Mouse (Mus musculus): ENCODE data around the gene Glce.

Gene Glce

GRCm38 (mm10) chr9:62122508-62123215, at the start of gene Glce:
TSS of gene Glce (minus strand) at chr9:62122655.
- DNase-seq = peak; percentile 98

DNA sequence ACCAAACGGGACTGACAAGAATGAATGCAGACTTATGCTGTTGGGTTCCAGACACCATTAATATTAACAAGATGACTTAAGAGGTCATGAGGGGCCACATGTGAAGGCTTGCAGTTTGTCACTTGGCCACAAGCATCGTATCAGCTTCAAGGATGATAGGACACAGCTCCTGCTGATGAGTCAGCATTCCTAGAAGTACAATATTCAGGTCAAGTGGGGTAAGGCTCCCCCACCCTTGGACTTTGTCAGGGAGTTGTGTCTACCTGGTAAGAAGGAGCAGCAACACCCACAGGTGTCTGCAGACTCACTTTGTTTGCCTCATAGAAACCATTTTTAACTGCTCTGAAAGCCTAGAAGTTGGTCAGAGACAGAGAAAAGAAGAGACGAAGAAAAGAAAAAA, 49.8 kb upstream of the Glce start:
- no peak for DNase-seq

- DNase-seq = no peak
Observed at GRCm38 (mm10) chr9:62170921-62171320, 48.5 kb upstream of the Glce start.

DNA sequence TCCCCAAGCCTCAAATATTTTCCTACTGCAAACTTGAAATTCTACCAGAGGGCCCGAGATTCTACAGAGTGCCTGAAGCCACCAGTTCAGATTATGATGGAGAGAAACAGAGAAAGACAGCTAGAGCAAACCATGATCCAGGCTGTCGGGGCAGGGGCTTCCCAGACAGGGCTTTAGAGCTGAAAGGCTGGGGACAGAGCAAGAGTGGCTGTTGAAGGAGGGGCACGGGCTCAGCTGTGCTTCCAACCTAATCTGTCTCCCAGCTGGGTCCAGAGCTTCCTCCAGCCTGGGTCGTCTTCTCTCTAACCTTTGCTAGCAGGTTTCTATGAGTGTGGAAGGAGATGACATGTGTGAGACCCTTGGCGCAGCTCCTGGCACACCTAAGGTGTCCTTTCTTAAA, 44.2 kb upstream of the Glce start:
- no peak for DNase-seq

- DNase-seq = peak; percentile 58 to 60
Observed at GRCm38 (mm10) chr9:62166186-62166585, 43.7 kb upstream of the Glce start.

- DNase-seq = no peak
Observed at GRCm38 (mm10) chr9:62162889-62163291, 40.4 kb upstream of the Glce start.

GRCm38 (mm10) chr9:62160788-62161187, 38.3 kb upstream of the Glce start:
- no peak for DNase-seq

DNA sequence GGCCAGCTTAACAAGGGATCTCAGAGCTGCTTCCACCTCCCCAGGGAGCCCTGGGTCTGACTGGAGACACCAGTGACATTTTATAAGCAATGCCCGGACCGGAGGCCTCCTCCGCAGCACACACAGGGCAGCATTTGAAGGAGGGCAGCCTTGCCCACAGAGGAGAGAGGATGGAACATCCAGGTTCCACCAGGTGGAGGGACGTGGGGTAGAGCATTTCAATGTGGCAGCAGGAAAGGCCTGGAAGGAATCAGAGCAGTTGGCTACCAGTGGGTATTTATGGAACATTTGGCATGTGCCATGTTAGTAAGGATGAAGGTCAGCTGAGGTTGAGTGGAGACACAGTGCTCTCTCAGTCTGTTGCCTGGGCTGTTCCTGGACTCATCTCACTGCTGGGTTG, 36.3 kb upstream of the Glce start:
- DNase-seq = peak; percentile 77 to 82

GRCm38 (mm10) chr9:62155821-62156220, 33.4 kb upstream of the Glce start:
- no peak for DNase-seq

DNA sequence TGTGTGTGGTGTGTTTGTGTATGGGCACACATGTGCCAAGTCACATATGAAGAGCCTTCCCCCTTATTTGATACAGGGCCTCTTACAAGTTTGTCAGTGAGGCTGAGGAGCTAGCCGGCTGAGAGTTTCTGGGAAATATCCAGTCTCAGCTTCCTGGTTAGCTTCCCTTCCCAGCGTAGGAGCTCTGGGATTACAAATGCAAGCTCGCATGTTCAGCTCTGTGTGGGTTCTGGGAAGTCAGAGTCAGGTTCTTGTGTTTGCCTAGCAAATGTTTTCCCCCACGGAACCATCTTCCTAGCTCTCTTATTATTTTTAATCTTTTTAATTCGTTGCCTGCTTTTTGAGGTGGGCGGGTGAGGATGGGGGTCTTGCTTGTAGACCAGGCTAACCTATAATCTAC, 32.9 kb upstream of the Glce start:
- DNase-seq = no peak

GRCm38 (mm10) chr9:62154956-62155355, 32.5 kb upstream of the Glce start:
- peak in 1 of 2 experiments; percentile 62 for DNase-seq

DNA sequence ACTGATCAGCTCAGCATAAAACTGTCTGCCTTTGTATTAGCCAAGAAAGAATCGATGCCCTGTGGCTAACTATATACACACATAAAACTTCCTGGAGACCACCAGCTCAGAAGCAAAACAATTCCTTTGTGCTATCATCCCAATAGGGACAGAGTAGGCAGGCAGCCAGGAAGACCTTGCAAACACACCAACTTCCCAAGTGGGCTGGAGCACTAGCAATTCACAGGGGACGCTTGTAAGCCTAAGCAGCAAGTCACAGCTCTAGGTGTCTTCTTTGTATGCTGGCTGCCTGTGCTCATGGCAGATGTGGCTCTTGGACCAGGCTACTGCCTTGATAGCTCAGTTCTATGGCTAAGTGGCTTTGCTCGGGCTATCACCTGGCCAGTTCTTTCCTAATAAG, 32.1 kb upstream of the Glce start:
- DNase-seq = peak; percentile 61 to 63

DNA sequence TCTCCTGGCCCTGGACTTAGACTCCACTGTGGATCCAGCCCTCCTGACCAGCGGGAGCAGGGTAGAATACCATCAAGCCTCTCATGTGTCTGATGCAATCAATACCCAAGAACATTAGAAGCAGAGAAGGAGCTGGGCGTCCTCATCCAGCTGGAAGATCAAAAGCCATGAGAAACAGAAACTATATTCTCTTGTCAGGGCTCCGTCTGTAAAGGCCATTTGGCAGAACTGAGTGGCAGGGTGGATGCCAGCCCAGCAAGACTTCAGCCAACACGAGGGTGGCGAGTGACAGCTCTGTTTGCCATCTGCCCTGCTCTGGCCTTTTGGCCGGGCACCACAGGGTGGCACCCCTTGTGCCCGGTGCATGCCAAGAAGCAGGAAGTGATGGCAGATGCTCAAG, 30.8 kb upstream of the Glce start:
- DNase-seq = peak; percentile 97 to 99

DNA sequence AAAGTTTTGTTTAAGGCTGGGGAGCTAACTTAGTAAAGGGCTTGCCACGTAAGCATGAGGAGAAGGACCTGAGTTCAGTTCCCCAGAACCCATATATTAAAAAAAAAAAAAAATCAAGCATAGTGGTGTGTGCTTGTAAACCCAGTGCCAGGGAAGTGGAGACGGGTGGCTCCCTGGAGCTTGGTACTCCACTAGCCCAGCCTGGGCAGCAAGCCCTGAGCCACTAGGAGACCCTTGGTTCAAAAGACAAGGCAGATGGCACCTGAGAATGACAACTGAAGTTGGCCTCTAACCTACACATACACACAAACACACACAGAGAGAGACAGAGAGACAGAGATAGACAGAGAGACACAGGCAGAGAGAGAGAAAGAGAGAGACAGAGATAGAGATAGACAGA, 30.1 kb upstream of the Glce start:
- DNase-seq = peak in 1 of 2 experiments; percentile 66

DNA sequence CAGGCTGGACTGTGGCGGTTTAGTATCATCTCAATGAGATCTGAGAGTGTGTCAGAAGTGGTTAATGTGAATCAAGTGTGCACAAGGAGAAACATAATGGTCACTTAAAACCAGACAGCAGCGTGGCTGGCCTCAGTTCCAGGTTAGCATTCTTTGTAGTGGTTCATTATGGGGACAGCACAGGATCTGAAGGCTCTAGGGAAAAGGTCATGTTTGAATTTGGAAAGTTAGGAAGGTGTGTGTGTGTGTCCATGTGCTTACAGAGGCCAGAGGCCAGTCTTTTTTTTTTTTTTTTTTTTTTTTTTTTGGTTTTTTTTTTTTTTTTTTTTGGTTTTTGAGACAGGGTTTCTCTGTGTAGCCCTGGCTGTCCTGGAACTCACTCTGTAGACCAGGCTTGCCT, 22.7 kb upstream of the Glce start:
- no peak for DNase-seq

DNA sequence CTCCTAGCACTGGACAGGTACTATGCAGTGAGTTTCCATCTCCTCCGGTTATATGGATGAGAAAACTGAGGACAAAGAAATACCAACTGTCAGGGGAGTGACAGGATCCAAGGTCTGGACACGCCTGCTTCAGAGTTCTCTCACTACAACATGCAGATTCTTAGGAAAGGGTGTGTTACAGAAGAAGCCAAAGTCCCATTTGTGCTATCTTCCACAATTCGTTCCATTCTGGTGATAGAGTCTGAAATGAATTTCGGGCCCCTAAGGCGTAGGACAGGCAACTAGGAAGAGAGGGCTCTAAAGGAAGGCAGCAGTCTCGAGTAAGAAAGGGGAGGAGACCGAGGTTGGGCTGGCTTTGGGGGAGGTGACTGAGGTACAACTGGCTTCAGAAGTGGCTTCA, 21.0 kb upstream of the Glce start:
- no peak for DNase-seq

DNA sequence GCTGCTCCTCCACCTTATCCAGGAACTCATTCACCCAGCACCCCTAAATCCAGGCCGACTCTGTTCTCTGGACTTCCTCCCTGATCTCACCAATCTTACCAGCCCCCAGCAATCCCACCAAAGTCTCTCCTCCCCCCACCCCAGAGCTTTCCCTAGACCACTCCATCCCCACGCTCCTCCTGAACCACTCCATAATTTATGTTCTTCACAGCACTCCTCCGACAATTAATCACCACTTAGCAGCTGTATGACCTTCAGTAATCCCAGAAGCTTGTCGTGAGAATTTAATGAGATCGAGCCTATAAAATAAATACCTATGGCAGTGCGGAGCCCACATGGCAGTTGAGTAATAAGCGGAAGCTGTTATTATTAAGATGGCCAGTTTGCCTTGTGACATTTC, 16.6 kb upstream of the Glce start:
- DNase-seq = no peak

- peak; percentile 66 for DNase-seq
Observed at GRCm38 (mm10) chr9:62137259-62137658, 14.8 kb upstream of the Glce start.

GRCm38 (mm10) chr9:62132005-62132782, 9.7 kb upstream of the Glce start:
- no peak for DNase-seq

GRCm38 (mm10) chr9:62130746-62131145, 8.3 kb upstream of the Glce start:
- no peak for DNase-seq

DNA sequence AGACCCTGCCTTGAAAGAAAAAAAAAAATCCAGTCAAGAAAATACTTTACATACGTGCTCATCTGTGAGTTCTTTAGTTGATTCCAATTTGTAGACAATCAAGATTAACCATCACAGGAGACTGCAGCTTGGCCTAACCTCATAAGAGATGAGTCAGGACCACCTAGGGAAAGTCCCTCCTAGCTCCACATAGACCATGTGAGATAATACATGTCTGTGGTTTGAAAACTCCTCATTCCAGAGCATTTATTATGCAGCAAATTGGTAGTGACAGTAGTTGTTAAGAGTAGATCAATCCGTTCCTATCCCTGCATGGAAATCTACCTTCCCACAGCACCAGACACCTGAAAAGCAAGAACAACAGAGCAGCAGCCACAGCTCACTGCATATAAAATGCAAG, 5.6 kb upstream of the Glce start:
- no peak for DNase-seq

DNA sequence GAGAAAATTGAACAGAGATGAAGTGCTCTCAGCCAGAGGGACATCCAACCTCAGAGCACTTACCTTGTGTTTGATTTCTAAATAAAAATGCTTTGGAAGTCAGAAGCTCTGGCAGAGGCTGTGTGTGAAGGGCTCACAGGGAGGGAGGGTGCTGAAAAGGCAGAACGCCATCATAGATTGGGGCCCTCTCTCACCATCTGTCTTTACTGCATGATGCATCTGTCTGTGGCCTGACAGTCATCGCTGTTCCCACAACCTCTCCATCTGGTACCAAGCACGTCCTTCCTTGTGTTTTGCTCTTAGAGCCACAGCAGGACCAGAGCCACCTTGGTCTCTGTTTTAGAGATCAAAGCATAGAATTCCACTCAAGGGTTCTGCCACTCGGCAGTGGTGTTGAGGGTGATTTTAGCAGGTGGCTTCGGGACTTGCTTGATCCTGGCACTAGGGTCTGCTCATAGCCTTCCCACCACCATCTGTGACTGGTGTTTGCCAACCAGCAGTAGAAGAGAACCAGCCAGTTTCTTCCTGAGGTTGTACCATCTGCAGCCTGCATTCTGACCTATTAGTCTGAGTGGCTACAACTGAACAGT, 3.6 kb upstream of the Glce start:
- DNase-seq = peak; percentile 66 to 77

- DNase-seq = peak; percentile 38 to 55
Observed at GRCm38 (mm10) chr9:62124266-62124665, 1.8 kb upstream of the Glce start.

- DNase-seq = peak; percentile 39 to 48
Observed at GRCm38 (mm10) chr9:62123496-62123895, 1.0 kb upstream of the Glce start.

Measured in cerebellum, postnatal 14 days (tissue).